Mouse (Mus musculus): ENCODE data around the gene Akt1. TPM values are rescaled to one million over a fixed set of nuclear protein-coding genes. Genes with fewer than 3 reads are reported as not detected.

Gene Akt1
- total and polyA plus RNA-seq, 3 experiments: 149 to 207 (median 189) TPM

GRCm38 (mm10) chr12:112694127-112694475 lies 19.4 kb upstream of the Akt1 start:
- no peaks in the 10 kb centered on the region for H3K36me3 ChIP-seq (ENCODE audit: control insufficient read depth, insufficient read depth, low read length)
- H3K4me1 ChIP-seq (ENCODE audit: control insufficient read depth, insufficient read depth, low read length): peaks cover 10% of the 10 kb centered on the region
- peak overlapping the region; percentile 67; the same call in 1 of the 2 replicates for H3K4me3 ChIP-seq
- intact Hi-C loops (cut with DNase I): loop anchor here (5.0 kb wide), 1 partner anchor 42 kb away; no protein-coding TSS in a partner anchor
- no peaks in the 10 kb centered on the region for H3K79me2 ChIP-seq (replicated peaks; ENCODE audit: control insufficient read depth, insufficient read depth, low read length)
- no peak for DNase-seq
- TF ChIP-seq POLR2A (IDR thresholded peaks at IDR 0.05; ENCODE audit: insufficient read depth, low read depth, low read length) (no peak), EP300 (IDR thresholded peaks at IDR 0.05; ENCODE audit: insufficient read depth, low read depth, low read length) (no peak), CTCF (IDR thresholded peaks at IDR 0.05) (no peak)
- WGBS: 80% methylated on average over 10 of the region's 10 CpGs
- H3K27me3 ChIP-seq (ENCODE audit: control insufficient read depth, insufficient read depth, low read length): no peaks in the 10 kb centered on the region
- H3K27ac ChIP-seq: no peak overlapping the region; the same call in 1 of the 2 replicates
- H3K9ac ChIP-seq (ENCODE audit: low read depth, low read length): no peak overlapping the region; the same call in 1 of the 2 replicates

DNA sequence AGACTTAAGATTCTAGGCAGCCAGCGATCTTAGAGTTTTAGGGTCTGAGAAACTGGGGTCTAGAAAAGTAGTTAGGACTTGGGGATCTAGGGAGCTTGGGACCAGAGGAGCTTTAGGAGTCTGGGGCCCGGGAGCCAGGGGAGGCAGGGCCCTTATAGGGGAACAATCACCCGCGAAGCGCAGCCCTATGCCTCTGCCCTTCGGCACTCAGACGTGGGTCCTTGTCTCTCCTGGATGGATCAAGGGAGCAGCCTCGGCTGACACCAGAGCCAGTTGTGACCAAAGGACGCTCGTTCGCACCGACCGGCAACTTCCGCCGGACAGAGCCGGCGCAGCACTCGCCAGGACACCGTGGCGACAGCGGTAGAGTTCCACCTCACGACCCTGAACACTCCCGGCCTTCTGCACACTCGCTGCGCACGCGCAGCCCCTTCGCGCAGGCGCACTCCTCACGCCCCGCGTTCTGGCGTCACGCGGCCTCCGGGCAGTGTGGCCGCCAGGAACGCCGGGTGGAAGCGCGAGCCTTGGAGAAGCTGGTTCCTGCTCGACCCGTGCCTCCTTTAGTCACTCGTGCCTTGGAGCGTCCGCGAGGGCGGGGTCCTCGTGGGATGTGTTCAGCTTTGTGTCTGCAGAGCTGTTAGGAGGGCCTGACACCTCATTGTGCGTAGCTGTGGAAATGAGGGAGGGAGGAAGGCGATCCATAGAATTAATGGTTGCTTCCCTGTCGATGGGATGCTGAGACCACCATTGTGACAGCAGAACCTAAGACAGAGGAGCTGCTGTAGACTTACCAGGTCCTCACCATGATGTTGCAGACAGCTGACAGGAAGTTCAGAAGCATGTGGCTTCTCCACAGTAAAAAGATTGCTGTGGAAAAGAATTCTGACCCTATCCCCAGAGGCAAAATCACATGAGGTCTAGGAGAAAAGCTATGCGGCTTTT lies 18.8 kb upstream of the Akt1 start:
- Histone ChIP-seq H3K79me2 (replicated peaks; ENCODE audit: control insufficient read depth, insufficient read depth, low read length) (no peaks in the 10 kb centered on the region), H3K27ac (peak overlapping the region; percentile 89), H3K36me3 (ENCODE audit: control insufficient read depth, insufficient read depth, low read length) (no peaks in the 10 kb centered on the region), H3K9ac (ENCODE audit: low read depth, low read length) (peak overlapping the region; percentile 91), H3K4me3 (peak overlapping the region; percentile 67), H3K27me3 (ENCODE audit: control insufficient read depth, insufficient read depth, low read length) (no peaks in the 10 kb centered on the region), H3K4me1 (ENCODE audit: control insufficient read depth, insufficient read depth, low read length) (peaks cover 10% of the 10 kb centered on the region)
- intact Hi-C loops (cut with DNase I): loop anchor here (5.0 kb wide), 1 partner anchor 41 kb away; no protein-coding TSS in a partner anchor
- DNase-seq: peak; percentile 96 to 97
- TF ChIP-seq POLR2A (IDR thresholded peaks at IDR 0.05; ENCODE audit: insufficient read depth, low read depth, low read length) (peak; percentile 98), EP300 (IDR thresholded peaks at IDR 0.05; ENCODE audit: insufficient read depth, low read depth, low read length) (peak; percentile 65; the same call in 1 of the 2 replicates), CTCF (IDR thresholded peaks at IDR 0.05) (no peak)
- WGBS: 2% methylated on average over 54 of the region's 54 CpGs

DNA sequence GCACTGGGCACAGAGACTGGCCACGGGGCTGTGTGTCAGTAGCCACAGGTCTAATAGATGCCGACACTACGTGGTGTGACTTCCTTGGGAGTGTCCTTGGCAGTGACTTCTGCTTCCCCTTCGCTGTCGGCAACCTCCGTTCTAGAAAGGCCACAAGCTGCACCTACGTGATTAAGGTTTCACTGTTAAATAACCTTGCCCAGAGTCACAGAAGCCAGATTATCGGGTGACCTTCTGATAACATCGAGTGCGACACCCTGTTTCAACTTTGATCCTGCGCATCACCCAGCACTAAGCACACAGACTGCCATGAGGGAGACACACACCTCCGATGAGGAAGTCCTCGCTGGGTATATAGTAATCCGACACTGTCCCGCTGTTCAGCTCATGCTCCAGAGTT lies 13.8 kb upstream of the Akt1 start:
- intact Hi-C loops (cut with DNase I): no loop called here
- no peak overlapping the region for H3K9ac ChIP-seq (ENCODE audit: low read depth, low read length)
- H3K27ac ChIP-seq: no peak overlapping the region
- H3K79me2 ChIP-seq (replicated peaks; ENCODE audit: control insufficient read depth, insufficient read depth, low read length): no peaks in the 10 kb centered on the region
- no peak for TF ChIP-seq EP300 (IDR thresholded peaks at IDR 0.05; ENCODE audit: insufficient read depth, low read depth, low read length)
- no peak for TF ChIP-seq POLR2A (IDR thresholded peaks at IDR 0.05; ENCODE audit: insufficient read depth, low read depth, low read length)
- TF ChIP-seq CTCF (IDR thresholded peaks at IDR 0.05): no peak
- 38% methylated on average over 15 of the region's 15 CpGs for WGBS
- no peak overlapping the region for H3K4me3 ChIP-seq
- DNase-seq: peak in 1 of 2 experiments; percentile 40
- H3K27me3 ChIP-seq (ENCODE audit: control insufficient read depth, insufficient read depth, low read length): no peaks in the 10 kb centered on the region
- H3K4me1 ChIP-seq (ENCODE audit: control insufficient read depth, insufficient read depth, low read length): peaks cover 9% of the 10 kb centered on the region
- no peaks in the 10 kb centered on the region for H3K36me3 ChIP-seq (ENCODE audit: control insufficient read depth, insufficient read depth, low read length)

DNA sequence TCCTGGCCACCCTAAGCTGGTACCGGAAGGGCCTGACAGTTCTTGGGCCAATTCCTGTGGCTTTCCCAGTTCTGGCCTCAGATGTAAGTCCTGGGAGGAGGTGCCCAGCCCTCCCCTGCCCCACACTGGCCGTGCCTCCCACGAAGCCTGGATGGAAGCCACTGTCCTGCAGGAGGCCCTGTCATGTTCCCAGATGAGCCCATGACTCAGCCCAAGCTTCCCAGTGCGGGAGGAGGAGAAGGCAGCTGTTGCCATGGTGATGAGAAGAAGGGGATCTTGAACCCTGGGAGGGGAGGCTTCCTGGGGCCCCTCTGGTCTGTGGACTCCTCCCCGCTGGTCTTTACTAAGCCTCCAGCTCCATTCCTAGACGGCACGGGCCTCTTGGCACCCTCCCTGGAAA lies 8.7 kb upstream of the Akt1 start:
- DNase-seq: no peak
- H3K27ac ChIP-seq: no peak overlapping the region
- H3K36me3 ChIP-seq (ENCODE audit: control insufficient read depth, insufficient read depth, low read length): no peaks in the 10 kb centered on the region
- no peaks in the 10 kb centered on the region for H3K79me2 ChIP-seq (replicated peaks; ENCODE audit: control insufficient read depth, insufficient read depth, low read length)
- no peak for TF ChIP-seq CTCF (IDR thresholded peaks at IDR 0.05)
- TF ChIP-seq POLR2A (IDR thresholded peaks at IDR 0.05; ENCODE audit: insufficient read depth, low read depth, low read length): no peak
- TF ChIP-seq EP300 (IDR thresholded peaks at IDR 0.05; ENCODE audit: insufficient read depth, low read depth, low read length): no peak
- intact Hi-C loops (cut with DNase I): no loop called here
- no peak overlapping the region for H3K4me3 ChIP-seq
- peaks cover 1% of the 10 kb centered on the region for H3K4me1 ChIP-seq (ENCODE audit: control insufficient read depth, insufficient read depth, low read length)
- no peaks in the 10 kb centered on the region for H3K27me3 ChIP-seq (ENCODE audit: control insufficient read depth, insufficient read depth, low read length)
- no peak overlapping the region for H3K9ac ChIP-seq (ENCODE audit: low read depth, low read length)
- WGBS: 58% methylated on average over 7 of the region's 7 CpGs

DNA sequence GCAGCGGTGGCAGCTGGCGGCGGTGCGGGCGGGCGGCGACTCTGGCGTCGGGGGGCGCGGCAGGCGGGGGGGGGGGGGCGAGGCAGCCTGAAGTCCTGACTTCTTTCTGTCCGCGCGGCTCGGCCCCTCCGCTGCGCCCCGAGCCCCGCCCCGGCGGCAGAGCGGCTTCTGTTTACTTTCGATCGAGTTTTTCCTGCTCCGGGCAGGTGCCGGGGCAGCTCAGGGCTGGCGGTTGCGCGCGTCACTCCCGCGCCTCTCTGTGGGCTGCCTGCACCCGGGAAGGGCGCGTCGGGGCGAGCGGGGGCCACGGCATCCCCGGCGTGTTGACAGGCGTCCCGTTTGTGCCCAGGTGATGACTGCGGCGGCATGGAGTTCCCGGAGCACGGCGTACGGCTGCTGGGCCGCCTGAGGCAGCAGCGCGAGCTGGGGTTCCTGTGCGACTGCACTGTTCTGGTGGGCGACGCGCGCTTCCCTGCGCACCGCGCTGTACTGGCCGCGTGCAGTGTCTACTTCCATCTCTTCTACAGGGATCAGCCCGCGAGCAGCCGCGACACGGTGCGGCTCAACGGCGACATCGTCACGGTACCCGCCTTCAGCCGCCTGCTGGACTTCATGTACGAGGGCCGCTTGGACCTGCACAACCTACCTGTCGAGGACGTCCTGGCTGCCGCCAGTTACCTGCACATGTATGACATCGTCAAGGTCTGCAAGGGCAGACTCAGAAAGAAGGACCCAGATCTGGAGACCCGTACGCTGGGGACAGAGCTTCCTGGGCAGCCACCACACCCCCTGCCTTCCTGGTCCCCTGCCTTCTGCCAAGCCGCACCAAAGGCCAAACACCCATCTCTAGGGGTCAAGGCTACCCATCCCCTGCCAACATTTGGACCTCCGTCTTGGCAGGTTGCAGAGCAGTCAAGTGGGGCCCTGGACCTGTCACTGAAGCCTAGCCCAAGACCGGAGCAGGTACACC lies 4.6 kb upstream of the Akt1 start:
- Histone ChIP-seq H3K27me3 (ENCODE audit: control insufficient read depth, insufficient read depth, low read length) (no peaks in the 10 kb centered on the region), H3K4me1 (ENCODE audit: control insufficient read depth, insufficient read depth, low read length) (peaks cover 7% of the 10 kb centered on the region), H3K36me3 (ENCODE audit: control insufficient read depth, insufficient read depth, low read length) (no peaks in the 10 kb centered on the region), H3K9ac (ENCODE audit: low read depth, low read length) (peak overlapping the region; percentile 95), H3K79me2 (replicated peaks; ENCODE audit: control insufficient read depth, insufficient read depth, low read length) (no peaks in the 10 kb centered on the region), H3K4me3 (peak overlapping the region; percentile 80), H3K27ac (peak overlapping the region; percentile 83)
- TF ChIP-seq EP300 (IDR thresholded peaks at IDR 0.05; ENCODE audit: insufficient read depth, low read depth, low read length) (no peak), POLR2A (IDR thresholded peaks at IDR 0.05; ENCODE audit: insufficient read depth, low read depth, low read length) (no peak), CTCF (IDR thresholded peaks at IDR 0.05) (no peak)
- 9% methylated on average over 73 of the region's 87 CpGs for WGBS
- intact Hi-C loops (cut with DNase I): no loop called here
- DNase-seq: peak in 1 of 2 experiments; percentile 36
